Mouse (Mus musculus): ENCODE data around the gene Foxp1.

Foxp1 gene

GRCm38 (mm10) chr6:98980001-98980400, 542.5 kb downstream of the Foxp1 start:
- no peak for DNase-seq

- DNase-seq: no peak
These were observed 544.7 kb downstream of the Foxp1 start for GRCm38 (mm10) chr6:98977806-98978205.

- no peak for DNase-seq
These were observed 546.6 kb downstream of the Foxp1 start for GRCm38 (mm10) chr6:98975918-98976317.

- no peak for DNase-seq
These were observed 549.1 kb downstream of the Foxp1 start for GRCm38 (mm10) chr6:98973433-98973832.

- no peak for DNase-seq
These were observed 550.1 kb downstream of the Foxp1 start for GRCm38 (mm10) chr6:98972404-98972803.

GRCm38 (mm10) chr6:98959333-98959732, 563.2 kb downstream of the Foxp1 start:
- no peak for DNase-seq

GRCm38 (mm10) chr6:98956522-98957169, 565.9 kb downstream of the Foxp1 start:
- peak; percentile 67 for DNase-seq

GRCm38 (mm10) chr6:98955706-98956105, 566.8 kb downstream of the Foxp1 start:
- DNase-seq: no peak

- no peak for DNase-seq
These were observed 568.1 kb downstream of the Foxp1 start for GRCm38 (mm10) chr6:98954439-98954838.

- no peak for DNase-seq
These were observed 572.8 kb downstream of the Foxp1 start for GRCm38 (mm10) chr6:98949703-98950191.

GRCm38 (mm10) chr6:98949286-98949685, 573.2 kb downstream of the Foxp1 start:
- DNase-seq: no peak

- no peak for DNase-seq
These were observed 574.1 kb downstream of the Foxp1 start for GRCm38 (mm10) chr6:98948153-98949141.

GRCm38 (mm10) chr6:98947486-98948152, 574.9 kb downstream of the Foxp1 start:
- no peak for DNase-seq

- DNase-seq: no peak
These were observed 575.8 kb downstream of the Foxp1 start for GRCm38 (mm10) chr6:98946731-98947130.

- no peak for DNase-seq
These were observed 576.8 kb downstream of the Foxp1 start for GRCm38 (mm10) chr6:98945496-98946412.

GRCm38 (mm10) chr6:98938348-98938747, 584.2 kb downstream of the Foxp1 start:
- no peak for DNase-seq

- DNase-seq: no peak
These were observed 585.0 kb downstream of the Foxp1 start for GRCm38 (mm10) chr6:98937513-98937912.

- no peak for DNase-seq
These were observed 586.1 kb downstream of the Foxp1 start for GRCm38 (mm10) chr6:98936377-98936776.

- no peak for DNase-seq
These were observed 587.4 kb downstream of the Foxp1 start for GRCm38 (mm10) chr6:98935169-98935568.

GRCm38 (mm10) chr6:98934381-98934780, 588.1 kb downstream of the Foxp1 start:
- DNase-seq: no peak

- DNase-seq: no peak
These were observed 589.3 kb downstream of the Foxp1 start for GRCm38 (mm10) chr6:98933135-98933724.
